Mouse (Mus musculus) stomach, postnatal 0 days (tissue): ENCODE data around the gene 2510009E07Rik. TPM values are rescaled to one million over a fixed set of nuclear protein-coding genes. Genes with fewer than 3 reads are reported as not detected.
"Not testable (repeated sequence)": the region's sequence is repeated elsewhere in the genome, so short reads cannot be mapped to it uniquely, and the experiment has no call there.

Experiments
- ATAC-seq: fragments of 200-750 bp; cut with Nextera tagmentation; 2 replicates; pipeline ENCODE4 v1.8.0; 2017; ENCODE audit not compliant: low FRiP score, low TSS enrichment
- DNase-seq: peaks from one replicate; pipeline ENCODE4 v3.0.0-alpha.2; 2016; ENCODE audit warnings: low spot score
- H3K27ac ChIP-seq: fragments of 300-500 bp; sonication (generic); replicated peaks from 2 replicates; pipeline ENCODE4 v1.5.1; 2014; ENCODE audit warnings: mild to moderate bottlenecking, control low read depth
- H3K27me3 ChIP-seq: fragments of 300-500 bp; sonication (generic); 2 replicates; pipeline ENCODE4 v1.6.1; 2014; ENCODE audit warnings: low read length; ENCODE audit not compliant: control insufficient read depth, insufficient read depth
- H3K36me3 ChIP-seq: fragments of 300-500 bp; sonication (generic); 2 replicates; pipeline ENCODE4 v1.6.1; 2014; ENCODE audit warnings: low read length, mixed read lengths; ENCODE audit not compliant: control insufficient read depth, insufficient read depth
- H3K4me1 ChIP-seq: fragments of 300-500 bp; sonication (generic); replicated peaks from 2 replicates; pipeline ENCODE4 v1.6.1; 2014; ENCODE audit warnings: antibody characterized with exemption; ENCODE audit not compliant: control insufficient read depth, insufficient read depth
- H3K4me2 ChIP-seq: fragments of 300-500 bp; sonication (generic); replicated peaks from 2 replicates; pipeline ENCODE4 v1.6.1; 2014; ENCODE audit warnings: low read depth, mild to moderate bottlenecking, control low read depth, moderate library complexity
- H3K4me3 ChIP-seq: fragments of 300-500 bp; sonication (generic); 2 replicates; pipeline ENCODE4 v1.5.1; 2014; ENCODE audit warnings: low read depth, low read length, control low read depth
- H3K9ac ChIP-seq: fragments of 300-500 bp; sonication (generic); 2 replicates; pipeline ENCODE4 v1.6.1; 2014; ENCODE audit warnings: mild to moderate bottlenecking, low read length, control low read depth, mixed read lengths
- H3K9me3 ChIP-seq: fragments of 300-500 bp; sonication (generic); 2 replicates; pipeline ENCODE4 v1.6.1; 2016; ENCODE audit warnings: low read length; ENCODE audit not compliant: control insufficient read depth
- CTCF ChIP-seq: IDR thresholded peaks from 2 replicates; pipeline ENCODE4 v1.5.1; 2016; ENCODE audit warnings: antibody characterized with exemption, low read depth, mild to moderate bottlenecking, moderate library complexity
- EP300 ChIP-seq: optimal IDR thresholded peaks from 2 replicates; pipeline ENCODE3; 2016; ENCODE audit warnings: antibody characterized with exemption
- WGBS: fragments of 180-500 bp; shearing (Covaris S2); extraction: QIAGEN DNeasy Blood & Tissue Kit; methylation state at CpG from one replicate; pipeline ENCODE4 v1.1.7; 2014; 5-methylcytosine and 5-hydroxymethylcytosine counted together
- polyA plus RNA-seq: library from polyadenylated mRNA; unstranded; fragments of >200 nt; fragmentation: Nextera tagmentation; extraction: Ambion mirVana; gene quantifications from 2 replicates; pipeline ENCODE4 v1.2.1, GENCODE M21; 2015

Gene 2510009E07Rik
- polyA plus RNA-seq, 1 experiment from 2014 or later, result 9.6 TPM

- peak overlapping the region; percentile 98 for H3K4me2 ChIP-seq
Observed at GRCm38 (mm10) chr16:21693981-21694462, 443 bp downstream of the 2510009E07Rik start.

DNA sequence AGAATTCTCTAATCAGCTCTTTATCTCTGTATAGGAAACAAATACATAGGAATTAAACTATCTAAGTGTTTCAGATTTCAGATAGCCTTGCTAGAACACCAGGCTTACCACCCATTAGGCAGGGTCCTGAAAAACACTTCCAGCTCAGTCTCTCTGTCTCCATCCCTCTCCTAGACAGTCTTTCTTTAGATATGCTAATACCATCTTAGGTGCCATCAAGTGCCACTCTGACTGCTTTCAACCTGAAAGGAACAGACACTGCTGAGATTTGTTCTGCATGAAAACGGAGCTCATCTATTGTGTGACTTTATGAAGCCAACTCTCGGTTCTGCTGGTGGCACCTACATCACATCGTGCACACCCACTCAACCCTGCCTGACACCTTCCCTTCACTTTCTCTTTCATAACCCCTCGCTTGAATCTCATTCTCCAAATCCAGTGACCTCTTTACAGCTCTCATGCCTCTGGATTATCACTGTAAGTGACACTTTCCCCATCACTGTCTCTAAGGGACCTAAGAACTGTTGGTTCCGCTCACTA, 4.2 kb downstream of the 2510009E07Rik start:
- Histone ChIP-seq H3K9me3 (no peaks in the 10 kb centered on the region), H3K4me1 (no peaks in the 10 kb centered on the region), H3K4me2 (no peak overlapping the region), H3K27me3 (no peaks in the 10 kb centered on the region), H3K36me3 (no peaks in the 10 kb centered on the region), H3K9ac (no peak overlapping the region), H3K4me3 (no peak overlapping the region), H3K27ac (no peak overlapping the region)
- DNase-seq (no peak), ATAC-seq (no peak)
- no peak for TF ChIP-seq EP300
- WGBS, result 66% methylated on average over 5 of the region's 5 CpGs

More at GRCm38 (mm10) chr16:21693981-21694462, 443 bp downstream of the 2510009E07Rik start:
- H3K4me3 ChIP-seq, result peak overlapping the region; percentile 86
- no peaks in the 10 kb centered on the region for H3K36me3 ChIP-seq
- DNase-seq, result peak; percentile 57
- under 1% methylated on average over 40 of the region's 45 CpGs for WGBS
- H3K9me3 ChIP-seq, result no peaks in the 10 kb centered on the region
- H3K27me3 ChIP-seq, result no peaks in the 10 kb centered on the region
- H3K27ac ChIP-seq, result peak overlapping the region; percentile 92
- TF ChIP-seq CTCF (no peak; the same call in 1 of the 2 replicates), EP300 (no peak)
- H3K4me1 ChIP-seq, result no peaks in the 10 kb centered on the region
- H3K9ac ChIP-seq, result peak overlapping the region; percentile 88
- peak; percentile 65 for ATAC-seq

DNA sequence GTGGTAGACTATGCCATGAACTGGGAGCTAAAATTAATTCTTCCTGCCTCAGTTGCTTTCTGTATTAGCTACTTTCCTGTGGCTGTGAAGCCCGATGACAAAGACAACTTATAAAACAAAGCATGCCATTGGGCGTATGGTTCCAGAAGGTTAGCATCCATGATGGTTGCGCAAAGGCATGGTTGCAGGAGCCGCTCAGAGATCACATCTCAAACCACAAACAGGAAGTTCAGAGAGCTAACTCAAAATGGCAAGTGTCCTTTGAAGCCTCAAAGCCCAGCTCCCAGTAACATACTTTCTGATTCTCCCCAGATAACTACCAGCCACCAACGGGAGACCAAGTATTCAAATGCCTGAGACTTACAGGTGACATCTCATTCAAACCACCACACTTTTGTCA, 5.3 kb downstream of the 2510009E07Rik start:
- Histone ChIP-seq H3K4me3 (no peak overlapping the region), H3K4me2 (no peak overlapping the region), H3K9me3 (no peaks in the 10 kb centered on the region), H3K36me3 (no peaks in the 10 kb centered on the region), H3K27me3 (no peaks in the 10 kb centered on the region), H3K9ac (no peak overlapping the region), H3K4me1 (no peaks in the 10 kb centered on the region), H3K27ac (no peak overlapping the region)
- ATAC-seq, result no peak
- no peak for DNase-seq
- TF ChIP-seq EP300, result no peak
- no peak for TF ChIP-seq CTCF
- WGBS, result 85% methylated on average over 5 of the region's 5 CpGs

DNA sequence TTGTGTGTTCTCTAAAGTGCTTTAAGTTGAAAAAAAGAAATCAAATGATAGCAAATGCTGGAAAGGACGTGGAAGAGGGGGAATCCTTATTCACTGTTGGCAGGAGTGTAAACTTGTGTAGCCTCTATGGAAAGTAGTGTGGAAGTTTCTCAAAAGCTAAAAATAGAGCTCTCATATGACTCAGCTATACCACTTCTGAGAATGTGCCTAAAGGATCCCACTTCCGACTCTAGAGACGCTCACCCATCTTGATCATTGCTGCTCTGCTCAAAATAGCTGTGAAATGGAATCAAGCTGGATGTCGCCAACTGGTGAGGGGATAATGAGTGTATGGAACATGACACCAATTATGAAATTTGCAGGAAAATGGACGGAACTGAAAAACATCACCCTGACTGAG, 7.1 kb downstream of the 2510009E07Rik start:
- no peaks in the 10 kb centered on the region for H3K4me1 ChIP-seq
- no peak for DNase-seq
- TF ChIP-seq EP300 (no peak), CTCF (no peak)
- no peaks in the 10 kb centered on the region for H3K36me3 ChIP-seq
- no peak overlapping the region for H3K4me2 ChIP-seq
- ATAC-seq, result no peak
- no peak overlapping the region for H3K4me3 ChIP-seq
- no peak overlapping the region for H3K27ac ChIP-seq
- 71% methylated on average over 5 of the region's 5 CpGs for WGBS
- H3K9ac ChIP-seq, result no peak overlapping the region
- no peaks in the 10 kb centered on the region for H3K9me3 ChIP-seq
- no peaks in the 10 kb centered on the region for H3K27me3 ChIP-seq

GRCm38 (mm10) chr16:21676791-21677190, 17.7 kb downstream of the 2510009E07Rik start:
- H3K27me3 ChIP-seq, result no peaks in the 10 kb centered on the region
- no peak overlapping the region for H3K9ac ChIP-seq
- H3K9me3 ChIP-seq, result no peaks in the 10 kb centered on the region
- H3K4me3 ChIP-seq, result no peak overlapping the region
- WGBS, result 85% methylated on average over 7 of the region's 7 CpGs
- peaks cover 6% of the 10 kb centered on the region; the same call in 1 of the 2 replicates for H3K36me3 ChIP-seq
- TF ChIP-seq EP300, result no peak
- no peak for TF ChIP-seq CTCF
- H3K4me2 ChIP-seq, result no peak overlapping the region
- H3K27ac ChIP-seq, result no peak overlapping the region
- DNase-seq, result no peak
- no peaks in the 10 kb centered on the region for H3K4me1 ChIP-seq
- no peak for ATAC-seq

GRCm38 (mm10) chr16:21673651-21674050, 20.8 kb downstream of the 2510009E07Rik start:
- not testable (repeated sequence) for H3K36me3 ChIP-seq, H3K27ac ChIP-seq, H3K4me2 ChIP-seq, H3K27me3 ChIP-seq, H3K4me3 ChIP-seq, H3K9ac ChIP-seq, DNase-seq, H3K4me1 ChIP-seq, ATAC-seq, H3K9me3 ChIP-seq
- WGBS, result 94% methylated on average over 1 of the region's 1 CpGs

- H3K27ac ChIP-seq, H3K9me3 ChIP-seq, H3K4me3 ChIP-seq, H3K4me1 ChIP-seq, DNase-seq, H3K9ac ChIP-seq, H3K27me3 ChIP-seq, ATAC-seq, H3K36me3 ChIP-seq, H3K4me2 ChIP-seq: not testable (repeated sequence)
Observed at GRCm38 (mm10) chr16:21673046-21673445, 21.4 kb downstream of the 2510009E07Rik start.
